Mouse (Mus musculus): ENCODE measurements around the gene Ccn1.

DNA sequence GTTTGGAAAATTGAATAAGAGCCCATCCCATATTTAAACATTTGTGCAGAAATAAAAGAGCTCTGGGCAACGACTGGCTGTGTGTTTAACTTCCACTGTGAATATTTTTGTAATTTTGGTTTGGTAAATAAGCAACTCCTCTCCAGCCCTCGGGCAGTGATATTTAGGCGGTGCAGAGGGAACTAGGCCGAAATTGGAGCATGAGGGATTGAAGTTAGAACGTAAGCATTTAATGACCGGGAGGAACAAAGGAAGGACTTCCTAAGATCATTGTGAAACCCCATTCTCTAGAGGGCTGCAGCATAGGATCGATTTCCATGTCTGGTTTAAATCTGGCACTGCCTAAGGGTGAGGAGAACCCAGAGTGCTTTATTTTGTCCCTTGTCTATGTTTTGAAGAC, 41.6 kb upstream of the Ccn1 start:
- no peak for TF ChIP-seq CTCF (IDR thresholded peaks at IDR 0.05; ENCODE audit: insufficient read depth, low read length)
- no peak for TF ChIP-seq POLR2A (IDR thresholded peaks at IDR 0.05; ENCODE audit: borderline replicate concordance, extremely low read depth, low read depth, low read length)

All from lung, adult 2 months (tissue).